Mouse (Mus musculus): ENCODE results near the gene Adgrg6.

- TF ChIP-seq POLR2A (IDR thresholded peaks at IDR 0.05; ENCODE audit: insufficient read depth, low read depth, low read length) = no peak
- TF ChIP-seq CTCF (IDR thresholded peaks at IDR 0.05; ENCODE audit: insufficient read depth, low read depth, low read length) = no peak
Measured at GRCm38 (mm10) chr10:14454481-14454880, 91.0 kb downstream of the Adgrg6 start.

Measured in olfactory bulb, adult 2 months (tissue).